ENCODE assay signal across 8 mouse cellular contexts in genomic region chr16:97272035-97272631, GRCm38 (mm10).
DNase-seq lines count a peak whose midpoint lies in the region.

No protein-coding gene starts in this region.

- peak; percentile 80 for DNase-seq in R1 (ENCODE audit: low read depth, low spot score)
- DNase-seq in cerebellum, postnatal 25 days = peak; percentile 79 to 85
- peak; percentile 84 to 88 for DNase-seq in frontal cortex, postnatal 36 days (ENCODE audit: low spot score in 2 of 2)
- DNase-seq in hindlimb bud, embryonic 11.5 days (ENCODE audit: extremely low spot score, low read depth, low spot score) = peak; percentile 46
- peak; percentile 86 to 93 for DNase-seq in left cerebral cortex, adult 18-20 months (ENCODE audit: low spot score in 2 of 2)
- DNase-seq in lung, postnatal 4 days = peak; percentile 44 to 63
- DNase-seq in retina, postnatal 7 days (ENCODE audit: low read depth, low spot score) = peak; percentile 66
- DNase-seq in thymus, postnatal 4 days = peak; percentile 86

Comparison
In these comparisons a context has a peak if more than half of its experiments do, and no peak if none do; other contexts are left out.
1. Peak in every context shown above with its lines: DNase-seq.